Mouse (Mus musculus) small intestine, adult 2 months (tissue): ENCODE results near the gene Mllt11. TPM values are rescaled to one million over a fixed set of nuclear protein-coding genes. Genes with fewer than 3 reads are reported as not detected.
"Not testable (repeated sequence)": the region's sequence is repeated elsewhere in the genome, so short reads cannot be mapped to it uniquely, and the experiment has no call there.

Experiments used
- H3K27ac ChIP-seq: fragments of 200-500 bp; 2 replicates; pipeline ENCODE4 v1.5.1; 2012; ENCODE audit warnings: low read depth, low read length, control low read depth, inconsistent platforms; ENCODE audit not compliant: insufficient read depth
- H3K27me3 ChIP-seq: fragments of 200-500 bp; 2 replicates; pipeline ENCODE4 v1.6.1; 2012; ENCODE audit warnings: mild to moderate bottlenecking, moderate library complexity, low read length, inconsistent platforms; ENCODE audit not compliant: control insufficient read depth, insufficient read depth
- H3K36me3 ChIP-seq: fragments of 200-500 bp; 2 replicates; pipeline ENCODE4 v1.6.1; 2012; ENCODE audit warnings: mild to moderate bottlenecking, low read length, control low read depth, inconsistent platforms; ENCODE audit not compliant: control insufficient read depth, insufficient read depth
- H3K4me1 ChIP-seq: fragments of 200-500 bp; 2 replicates; pipeline ENCODE4 v1.6.1; 2012; ENCODE audit warnings: low read length, inconsistent platforms, mixed read lengths; ENCODE audit not compliant: control insufficient read depth, insufficient read depth, insufficient read length
- H3K4me3 ChIP-seq: fragments of 200-500 bp; 2 replicates; pipeline ENCODE4 v1.5.1; 2012; ENCODE audit warnings: low read depth, mild to moderate bottlenecking, control low read depth, inconsistent platforms, low read length, moderate library complexity
- CTCF ChIP-seq: fragments of 200-500 bp; IDR thresholded peaks from 2 replicates; pipeline ENCODE4 v1.5.1; 2012; ENCODE audit warnings: low read depth, mild to moderate bottlenecking, control low read depth, inconsistent platforms, low read length, moderate library complexity, mixed read lengths; ENCODE audit not compliant: insufficient replicate concordance, insufficient read length; ENCODE audit errors: extremely low read depth
- POLR2A ChIP-seq: fragments of 200-500 bp; IDR thresholded peaks from 2 replicates; pipeline ENCODE4 v1.6.1; 2012; ENCODE audit warnings: low read depth, mild to moderate bottlenecking, control low read depth, inconsistent platforms, low read length, moderate library complexity
- WGBS: fragments of 180-500 bp; shearing (Covaris S2); methylation state at CpG from one replicate; pipeline ENCODE4 v1.1.7; 2018; 5-methylcytosine and 5-hydroxymethylcytosine counted together
- polyA plus RNA-seq: library from polyadenylated mRNA; depleted of rRNA; stranded (reverse); fragments of >200 nt; gene quantifications from 2 replicates; pipeline ENCODE4 v1.2.3, GENCODE M21; 2012

The Mllt11 gene
- polyA plus RNA-seq, 1 experiment: 13.1 TPM

GRCm38 (mm10) chr3:95216655-95217254 is 15.2 kb downstream of the Mllt11 start:
- peak overlapping the region; percentile 51; the same call in 1 of the 2 replicates for H3K27ac ChIP-seq
- no peaks in the 10 kb centered on the region; the same call in 1 of the 2 replicates for H3K4me1 ChIP-seq
- peaks cover 15% of the 10 kb centered on the region for H3K36me3 ChIP-seq
- H3K4me3 ChIP-seq: peak overlapping the region; percentile 94
- no peak for TF ChIP-seq POLR2A
- TF ChIP-seq CTCF: no peak
- WGBS: 3% methylated on average over 4 of the region's 4 CpGs
- no peaks in the 10 kb centered on the region for H3K27me3 ChIP-seq

DNA sequence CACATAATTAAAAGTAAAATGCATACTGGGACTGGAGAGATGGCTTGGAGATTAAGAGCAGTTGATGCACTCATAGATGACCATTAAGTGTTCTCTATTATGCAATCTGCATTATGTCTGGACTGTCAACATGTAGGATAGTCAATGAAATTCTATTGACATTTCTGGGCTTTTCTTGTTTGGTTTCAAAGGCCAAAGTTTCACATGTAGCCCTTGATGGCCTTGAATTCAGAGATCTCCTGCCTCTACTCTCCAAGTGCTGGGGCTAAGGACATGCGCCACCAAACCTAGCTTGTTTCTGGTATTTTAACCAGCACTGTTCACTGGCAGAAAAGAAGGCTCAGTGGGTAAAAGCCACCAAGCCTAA is 18.4 kb downstream of the Mllt11 start:
- Histone ChIP-seq H3K4me1 (no peaks in the 10 kb centered on the region; the same call in 1 of the 2 replicates), H3K36me3 (peaks cover 19% of the 10 kb centered on the region), H3K27me3 (no peaks in the 10 kb centered on the region), H3K27ac (no peak overlapping the region), H3K4me3 (no peak overlapping the region)
- WGBS: 92% methylated on average over 1 of the region's 1 CpGs
- no peak for TF ChIP-seq POLR2A
- no peak for TF ChIP-seq CTCF

DNA sequence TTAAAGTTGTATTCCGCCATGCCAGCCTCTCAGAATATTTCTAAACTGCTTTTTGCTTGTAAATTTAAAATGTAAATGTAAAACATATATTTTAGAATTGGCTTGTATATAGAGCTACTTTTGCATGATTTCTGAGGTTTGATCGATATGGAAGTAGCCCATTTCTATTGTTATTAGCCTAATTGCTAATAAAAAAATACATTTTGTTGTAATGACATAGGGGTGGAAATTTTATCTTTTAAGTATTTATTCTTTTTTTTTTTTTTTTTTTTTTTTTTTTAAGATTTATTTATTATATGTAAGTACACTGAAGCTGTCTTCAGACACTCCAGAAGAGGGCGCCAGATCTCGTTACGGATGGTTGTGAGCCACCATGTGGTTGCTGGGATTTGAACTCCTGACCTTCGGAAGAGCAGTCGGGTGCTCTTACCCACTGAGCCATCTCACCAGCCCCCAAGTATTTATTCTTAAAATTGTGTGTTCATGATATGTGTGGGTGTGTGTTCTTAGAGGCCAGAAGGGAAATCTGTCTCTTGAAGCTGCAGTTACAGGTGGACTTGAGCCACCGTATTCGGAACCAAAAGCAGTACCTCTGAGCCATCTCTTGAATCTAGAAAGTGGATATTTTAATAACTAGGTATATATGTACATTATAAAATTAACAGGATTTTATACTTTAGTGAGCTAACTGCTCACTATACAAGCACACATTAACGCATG is 18.9 kb downstream of the Mllt11 start:
- not testable (repeated sequence) for H3K27ac ChIP-seq
- WGBS: 88% methylated on average over 9 of the region's 10 CpGs

DNA sequence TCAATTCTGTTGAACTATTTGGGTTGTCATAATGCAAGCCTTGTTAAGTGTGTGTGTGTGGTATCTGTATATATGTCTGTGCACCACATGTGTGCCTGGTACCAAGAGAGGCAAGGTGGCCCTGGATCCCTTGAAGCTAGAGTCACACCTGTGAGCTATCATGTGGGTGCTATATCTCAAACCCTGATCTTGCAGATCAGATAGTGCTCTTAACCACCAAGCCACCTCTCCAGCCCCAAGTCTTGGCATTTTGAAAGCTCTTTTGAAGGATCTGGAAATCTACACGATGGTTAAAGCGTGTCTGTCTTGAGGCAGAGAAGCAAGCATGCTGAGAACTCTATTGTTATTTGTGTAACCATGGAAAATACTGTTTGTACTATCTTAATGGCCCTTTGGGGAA is 21.4 kb downstream of the Mllt11 start:
- 67% methylated on average over 2 of the region's 2 CpGs for WGBS

More for the DNA sequence above, 18.9 kb downstream of the Mllt11 start:
- peak; percentile 12; the same call in 1 of the 2 replicates for TF ChIP-seq CTCF
- not testable (repeated sequence) for H3K4me1 ChIP-seq, H3K27me3 ChIP-seq, H3K4me3 ChIP-seq
- H3K36me3 ChIP-seq: peaks cover 22% of the 10 kb centered on the region

DNA sequence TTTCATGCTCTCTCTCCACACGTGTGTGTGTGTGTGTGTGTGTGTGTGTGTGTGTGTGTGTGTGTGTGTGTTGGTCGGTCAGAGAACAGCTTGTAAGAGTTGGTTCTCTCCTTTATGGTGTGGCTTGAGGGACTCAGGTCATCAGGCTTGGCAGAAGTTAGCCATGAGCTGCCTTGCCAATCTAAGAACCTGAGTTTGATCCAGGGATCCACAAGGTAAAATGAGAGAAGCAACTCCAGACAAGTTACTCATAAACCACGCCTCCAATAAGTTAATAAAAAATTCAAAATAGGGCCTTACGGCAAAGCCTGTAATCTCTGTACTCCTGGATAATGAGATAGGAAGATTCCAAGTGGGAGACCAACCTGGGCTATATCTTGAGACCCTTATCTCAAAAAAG is 23.7 kb downstream of the Mllt11 start:
- WGBS: 76% methylated on average over 4 of the region's 4 CpGs

More for the DNA sequence above, 21.4 kb downstream of the Mllt11 start:
- Histone ChIP-seq H3K4me1 (no peaks in the 10 kb centered on the region; the same call in 1 of the 2 replicates), H3K36me3 (peaks cover 38% of the 10 kb centered on the region), H3K27me3 (no peaks in the 10 kb centered on the region), H3K27ac (no peak overlapping the region), H3K4me3 (no peak overlapping the region)
- TF ChIP-seq POLR2A (no peak), CTCF (no peak)

DNA sequence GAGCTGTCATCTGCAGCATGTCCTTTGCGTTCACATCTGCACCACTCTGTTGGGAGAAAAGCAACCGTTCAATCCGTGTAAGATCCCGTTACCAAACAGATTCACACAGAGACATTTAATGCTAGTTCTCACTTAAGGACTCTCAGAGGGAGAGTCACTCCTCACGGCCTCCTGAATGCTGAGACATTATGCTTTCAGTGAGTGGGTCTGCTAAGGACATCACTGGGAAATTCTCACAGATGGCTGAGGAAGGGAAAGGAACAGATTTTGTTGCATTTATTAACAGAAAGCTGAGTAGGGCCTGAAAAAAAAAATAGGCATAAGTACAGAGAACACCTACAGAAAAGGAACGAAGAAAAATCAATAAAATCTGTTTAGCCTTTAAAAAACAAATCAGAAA is 28.1 kb downstream of the Mllt11 start:
- peaks cover 71% of the 10 kb centered on the region for H3K36me3 ChIP-seq
- no peaks in the 10 kb centered on the region for H3K4me1 ChIP-seq
- no peak overlapping the region for H3K27ac ChIP-seq
- 96% methylated on average over 6 of the region's 6 CpGs for WGBS
- no peaks in the 10 kb centered on the region for H3K27me3 ChIP-seq
- TF ChIP-seq POLR2A (no peak), CTCF (no peak)
- no peak overlapping the region for H3K4me3 ChIP-seq

More for the DNA sequence above, 23.7 kb downstream of the Mllt11 start:
- no peak overlapping the region for H3K4me3 ChIP-seq
- no peak overlapping the region for H3K27ac ChIP-seq
- H3K36me3 ChIP-seq: peaks cover 44% of the 10 kb centered on the region
- no peaks in the 10 kb centered on the region; the same call in 1 of the 2 replicates for H3K4me1 ChIP-seq
- no peaks in the 10 kb centered on the region for H3K27me3 ChIP-seq
- TF ChIP-seq POLR2A: no peak
- TF ChIP-seq CTCF: no peak

GRCm38 (mm10) chr3:95200562-95200961 is 31.4 kb downstream of the Mllt11 start:
- no peak overlapping the region for H3K27ac ChIP-seq

More at GRCm38 (mm10) chr3:95200562-95200961, 31.4 kb downstream of the Mllt11 start:
- 90% methylated on average over 2 of the region's 2 CpGs for WGBS
- H3K4me3 ChIP-seq: no peak overlapping the region
- peaks cover 79% of the 10 kb centered on the region for H3K36me3 ChIP-seq
- no peaks in the 10 kb centered on the region for H3K4me1 ChIP-seq
- TF ChIP-seq POLR2A: no peak
- no peak for TF ChIP-seq CTCF
- no peaks in the 10 kb centered on the region for H3K27me3 ChIP-seq
